Mouse (Mus musculus) MEL (cell line): ENCODE data around the gene Nudc. TPM values are rescaled to one million over a fixed set of nuclear protein-coding genes. Genes with fewer than 3 reads are reported as not detected.

ENCODE experiments used
- DNase-seq: peaks from one replicate; pipeline ENCODE4 v3.0.0; 2011; ENCODE audit warnings: low read depth, low spot score
- H3K27ac ChIP-seq: 2 replicates; pipeline ENCODE4 v1.5.1; 2012; ENCODE audit warnings: low read depth, mild to moderate bottlenecking, control low read depth, low read length, moderate library complexity; ENCODE audit not compliant: control insufficient read depth
- H3K27me3 ChIP-seq, 2 experiments: fragments of 150-350 bp in 1 of 2; sonication (generic) in 1 of 2; 2 replicates each; pipeline ENCODE4 v1.6.1; 2012; ENCODE audit warnings: low read length in 2 of 2, mild to moderate bottlenecking in 2 of 2, improper control_type of control experiment in 1 of 2, moderate library complexity in 1 of 2; ENCODE audit not compliant: insufficient read depth in 2 of 2, control insufficient read depth in 1 of 2
- H3K36me3 ChIP-seq, 2 experiments: 2 replicates each; pipeline ENCODE4 v1.6.1; 2012 to 2014; ENCODE audit warnings: low read length in 2 of 2, improper control_type of control experiment in 1 of 2, inconsistent platforms in 1 of 2, mild to moderate bottlenecking in 1 of 2; ENCODE audit not compliant: insufficient read depth in 2 of 2, control insufficient read depth in 1 of 2
- H3K4me1 ChIP-seq, 2 experiments: fragments of 150-350 bp in 1 of 2; sonication (generic) in 1 of 2; 2 replicates each; pipeline ENCODE4 v1.6.1; 2012; ENCODE audit warnings: low read length in 2 of 2, improper control_type of control experiment in 1 of 2, mild to moderate bottlenecking in 1 of 2; ENCODE audit not compliant: insufficient read depth in 2 of 2, control insufficient read depth in 1 of 2
- H3K4me3 ChIP-seq, 2 experiments: fragments of 150-350 bp in 1 of 2; sonication (generic) in 1 of 2; 2 replicates each; pipeline ENCODE4 v1.5.1; 2012; ENCODE audit warnings: low read depth in 2 of 2, low read length in 2 of 2, mild to moderate bottlenecking in 2 of 2, moderate library complexity in 2 of 2, control low read depth in 1 of 2, improper control_type of control experiment in 1 of 2; ENCODE audit not compliant: control insufficient read depth in 1 of 2, insufficient read depth in 1 of 2
- H3K79me2 ChIP-seq: 2 replicates; pipeline ENCODE4 v1.6.1; 2012; ENCODE audit warnings: mild to moderate bottlenecking, low read length, moderate library complexity; ENCODE audit not compliant: control insufficient read depth, poor library complexity, insufficient read depth
- H3K9ac ChIP-seq: 2 replicates; pipeline ENCODE4 v1.6.1; 2012; ENCODE audit warnings: low read depth, mild to moderate bottlenecking, control low read depth, low read length, moderate library complexity; ENCODE audit not compliant: control insufficient read depth, poor library complexity, severe bottlenecking
- H3K9me3 ChIP-seq: fragments of 150-350 bp; sonication (generic); replicated peaks from 2 replicates; pipeline ENCODE4 v1.6.1; 2012; ENCODE audit warnings: mild to moderate bottlenecking, low read length, improper control_type of control experiment, moderate library complexity; ENCODE audit not compliant: insufficient read depth
- BHLHE40 ChIP-seq: IDR thresholded peaks from 2 replicates; pipeline ENCODE4 v1.6.1; 2012; ENCODE audit warnings: low read depth, mild to moderate bottlenecking, inconsistent platforms, low read length, improper control_type of control experiment, borderline replicate concordance
- CTCF ChIP-seq, 3 experiments: IDR thresholded peaks in 2 of 3; conservative IDR thresholded peaks in 1 of 3; 2 replicates each; pipeline ENCODE4 v1.5.1; 2011 to 2012; ENCODE audit warnings: low read length in 3 of 3, low read depth in 2 of 3, mild to moderate bottlenecking in 2 of 3, improper control_type of control experiment in 1 of 3, inconsistent platforms in 1 of 3, mixed read lengths in 1 of 3, moderate library complexity in 1 of 3; ENCODE audit not compliant: control insufficient read depth in 1 of 3, insufficient read depth in 1 of 3, poor library complexity in 1 of 3, severe bottlenecking in 1 of 3
- E2F4 ChIP-seq: IDR thresholded peaks from 2 replicates; pipeline ENCODE4 v1.6.1; 2011; ENCODE audit warnings: low read depth, low read length, improper control_type of control experiment, borderline replicate concordance
- ELF1 ChIP-seq: IDR thresholded peaks from 2 replicates; pipeline ENCODE4 v1.6.1; 2014; ENCODE audit warnings: low read depth, mild to moderate bottlenecking, inconsistent platforms, low read length, improper control_type of control experiment, moderate library complexity
- EP300 ChIP-seq, 2 experiments: IDR thresholded peaks; 2 replicates each; pipeline ENCODE4 v1.6.1; 2011; ENCODE audit warnings: improper control_type of control experiment in 2 of 2, low read length in 2 of 2, low read depth in 1 of 2, mild to moderate bottlenecking in 1 of 2
- ETS1 ChIP-seq: IDR thresholded peaks from 2 replicates; pipeline ENCODE4 v1.6.1; 2012; ENCODE audit warnings: low read depth, mild to moderate bottlenecking, inconsistent platforms, low read length, improper control_type of control experiment, moderate library complexity
- JUND ChIP-seq: IDR thresholded peaks from 2 replicates; pipeline ENCODE4 v1.6.1; 2011; ENCODE audit warnings: low read depth, mild to moderate bottlenecking, improper control_type of control experiment, low read length
- MAFK ChIP-seq: IDR thresholded peaks from 2 replicates; pipeline ENCODE4 v1.6.1; 2011; ENCODE audit warnings: low read depth, mild to moderate bottlenecking, low read length, improper control_type of control experiment, borderline replicate concordance
- MAZ ChIP-seq: IDR thresholded peaks from 2 replicates; pipeline ENCODE4 v1.6.1; 2012; ENCODE audit warnings: low read depth, mild to moderate bottlenecking, inconsistent platforms, low read length, improper control_type of control experiment
- MYB ChIP-seq: IDR thresholded peaks from 2 replicates; pipeline ENCODE4 v1.6.1; 2011; ENCODE audit warnings: mild to moderate bottlenecking, low read depth, low read length, improper control_type of control experiment
- MYC ChIP-seq: IDR thresholded peaks from 2 replicates; pipeline ENCODE4 v1.6.1; 2011; ENCODE audit warnings: low read depth, mild to moderate bottlenecking, low read length, improper control_type of control experiment, moderate library complexity
- NRF1 ChIP-seq: IDR thresholded peaks from 2 replicates; pipeline ENCODE4 v1.6.1; 2014; ENCODE audit warnings: low read depth, mild to moderate bottlenecking, inconsistent platforms, low read length, improper control_type of control experiment, moderate library complexity; ENCODE audit not compliant: poor library complexity, insufficient read depth, severe bottlenecking
- POLR2A ChIP-seq, 2 experiments: IDR thresholded peaks; 2 replicates each; pipeline ENCODE4 v1.6.1; 2011 to 2012; ENCODE audit warnings: low read length in 2 of 2, mild to moderate bottlenecking in 2 of 2, control low read depth in 1 of 2, improper control_type of control experiment in 1 of 2, low read depth in 1 of 2, moderate library complexity in 1 of 2; ENCODE audit not compliant: control insufficient read depth in 1 of 2, insufficient read depth in 1 of 2, poor library complexity in 1 of 2
- POLR2AphosphoS2 ChIP-seq: IDR thresholded peaks from 2 replicates; pipeline ENCODE4 v1.6.1; 2011; ENCODE audit warnings: low read length, improper control_type of control experiment
- SIN3A ChIP-seq: IDR thresholded peaks from 2 replicates; pipeline ENCODE4 v1.6.1; 2012; ENCODE audit warnings: low read length, improper control_type of control experiment, inconsistent platforms
- TAL1 ChIP-seq: IDR thresholded peaks from 2 replicates; pipeline ENCODE4 v1.6.1; 2012; ENCODE audit warnings: mild to moderate bottlenecking, inconsistent platforms, low read length, moderate library complexity, mixed read lengths
- TBP ChIP-seq: IDR thresholded peaks from 2 replicates; pipeline ENCODE4 v1.8.0; 2011; ENCODE audit warnings: low read depth, low read length, improper control_type of control experiment
- TCF12 ChIP-seq: IDR thresholded peaks from 2 replicates; pipeline ENCODE4 v1.6.1; 2014; ENCODE audit warnings: low read depth, mild to moderate bottlenecking, inconsistent platforms, low read length, improper control_type of control experiment, moderate library complexity
- UBTF ChIP-seq: IDR thresholded peaks from 2 replicates; pipeline ENCODE4 v1.6.1; 2012; ENCODE audit warnings: low read depth, mild to moderate bottlenecking, inconsistent platforms, low read length, improper control_type of control experiment, moderate library complexity, borderline replicate concordance; ENCODE audit not compliant: insufficient read depth
- USF1 ChIP-seq: IDR thresholded peaks from 2 replicates; pipeline ENCODE4 v1.6.1; 2014; ENCODE audit warnings: low read depth, mild to moderate bottlenecking, inconsistent platforms, low read length, improper control_type of control experiment, moderate library complexity
- ZC3H11A ChIP-seq: IDR thresholded peaks from 2 replicates; pipeline ENCODE4 v1.6.1; 2012; ENCODE audit warnings: low read depth, mild to moderate bottlenecking, inconsistent platforms, low read length, improper control_type of control experiment
- ZMIZ1 ChIP-seq: IDR thresholded peaks from 2 replicates; pipeline ENCODE4 v1.6.1; 2012; ENCODE audit warnings: low read depth, mild to moderate bottlenecking, inconsistent platforms, low read length, improper control_type of control experiment, moderate library complexity
- ZNF384 ChIP-seq: IDR thresholded peaks from 2 replicates; pipeline ENCODE4 v1.6.1; 2012; ENCODE audit warnings: low read depth, mild to moderate bottlenecking, inconsistent platforms, low read length, improper control_type of control experiment
- polyA plus RNA-seq, 2 experiments: library from polyadenylated mRNA; stranded (reverse) in 1 of 2; unstranded in 1 of 2; fragments of >175 nt in 1 of 2; fragments of >200 nt in 1 of 2; gene quantifications; 2 replicates each; pipeline versions ENCODE4 v1.2.1 to v1.2.4; 2012; ENCODE audit warnings: low replicate concordance in 2 of 2, low read depth in 1 of 2; ENCODE audit not compliant: insufficient read length in 2 of 2, insufficient read depth in 1 of 2, missing spikeins in 1 of 2
- total RNA-seq: library from RNA; depleted of rRNA; stranded (reverse); fragments of 300-350 nt; gene quantifications from 2 replicates; pipeline ENCODE4 v1.2.3, GENCODE M21; 2012

Gene Nudc
- total and polyA plus RNA-seq, 3 experiments: 516 to 732 TPM; not detected in 1

GRCm38 (mm10) chr4:133557041-133557717, 11.4 kb upstream of the Nudc start:
- no peak overlapping the region for H3K27ac ChIP-seq
- peaks cover 0 to 2% of the 10 kb centered on the region in 2 experiments; a peak in 1 of 4 replicates for H3K36me3 ChIP-seq
- H3K79me2 ChIP-seq: no peaks in the 10 kb centered on the region
- H3K9ac ChIP-seq: no peak overlapping the region
- DNase-seq: no peak
- no peak for TF ChIP-seq NRF1
- TF ChIP-seq MAFK: no peak
- TF ChIP-seq ELF1: no peak
- TF ChIP-seq BHLHE40: no peak
- TF ChIP-seq JUND: no peak
- no peak for TF ChIP-seq TBP
- TF ChIP-seq SIN3A: no peak
- TF ChIP-seq TAL1: no peak
- no peak for TF ChIP-seq ZC3H11A
- H3K4me3 ChIP-seq: no peak overlapping the region
- H3K27me3 ChIP-seq: peaks cover 8% of the 10 kb centered on the region in 2 experiments
- peaks cover 0 to 8% of the 10 kb centered on the region in 2 experiments; a peak in 3 of 4 replicates for H3K4me1 ChIP-seq
- no peaks in the 10 kb centered on the region for H3K9me3 ChIP-seq

- no peak for TF ChIP-seq MAZ
- no peak for TF ChIP-seq USF1
- no peak for TF ChIP-seq POLR2AphosphoS2
- TF ChIP-seq CTCF (IDR thresholded peaks at IDR 0.05 in 2 of 3, conservative IDR thresholded peaks at IDR 0.05 in 1 of 3; ENCODE audit: control insufficient read depth in 1 of 3, insufficient read depth in 1 of 3, low read depth in 2 of 3, low read length in 3 of 3, poor library complexity in 1 of 3, severe bottlenecking in 1 of 3): no peak
- TF ChIP-seq ETS1: no peak
- TF ChIP-seq ZNF384: no peak
- TF ChIP-seq POLR2A (IDR thresholded peaks at IDR 0.05; ENCODE audit: control insufficient read depth in 1 of 2, insufficient read depth in 1 of 2, low read depth in 1 of 2, low read length in 2 of 2, poor library complexity in 1 of 2): no peak
- no peak for TF ChIP-seq ELF1
- no peak for TF ChIP-seq EP300 (IDR thresholded peaks at IDR 0.05; ENCODE audit: low read depth in 1 of 2, low read length in 2 of 2)
- TF ChIP-seq NRF1: no peak
- no peak for TF ChIP-seq TCF12
- TF ChIP-seq BHLHE40: no peak
- no peak for TF ChIP-seq MYC
- no peak for TF ChIP-seq UBTF
- TF ChIP-seq ZMIZ1: no peak
- no peak for TF ChIP-seq MAFK
- no peak for TF ChIP-seq E2F4
- no peak for TF ChIP-seq MYB
- no peak for TF ChIP-seq ZC3H11A
- TF ChIP-seq SIN3A: no peak
- no peaks in the 10 kb centered on the region for H3K79me2 ChIP-seq
- peaks cover 0 to 4% of the 10 kb centered on the region in 2 experiments; a peak in 2 of 4 replicates for H3K36me3 ChIP-seq
- DNase-seq: no peak
- no peak overlapping the region for H3K9ac ChIP-seq
- H3K27me3 ChIP-seq: peaks cover 8% of the 10 kb centered on the region in 2 experiments
- H3K4me1 ChIP-seq: peaks cover 3 to 8% of the 10 kb centered on the region in 2 experiments
- H3K27ac ChIP-seq: no peak overlapping the region
- H3K4me3 ChIP-seq: no peak overlapping the region
- no peaks in the 10 kb centered on the region for H3K9me3 ChIP-seq
These were observed 7.9 kb upstream of the Nudc start for GRCm38 (mm10) chr4:133553448-133554330.
